In genomic region chr1:118417047-118417730, GRCm38 (mm10) we compare ENCODE assay signal across 19 mouse cellular contexts. TPM values are rescaled to one million over a fixed set of nuclear protein-coding genes. Genes with fewer than 3 reads are reported as not detected.
DNase-seq lines count a peak whose midpoint lies in the region; ATAC-seq lines count a peak whose summit lies in the region.
"Had no signal": no experiment of that assay in that cellular context is flagged by ENCODE, and none has a peak within 500 bp of the region (broad histone marks: within the 10 kb centered on the region; RNA-seq: fewer than 3 reads in every experiment).

No protein-coding gene starts in this region.

- no peaks in the 10 kb centered on the region for H3K9me3 ChIP-seq in heart, embryonic 11.5 days (replicated peaks; ENCODE audit: control insufficient read depth, low read length)
- H3K9me3 ChIP-seq in liver, embryonic 16.5 days (replicated peaks; ENCODE audit: control insufficient read depth, low read length), result no peaks in the 10 kb centered on the region
- H3K9me3 ChIP-seq: heart, embryonic 13.5 days; limb, embryonic 12.5 days; lung, embryonic 15.5 days; midbrain, embryonic 13.5 days; neural tube, embryonic 13.5 days had no signal

- H3K27me3 ChIP-seq in heart, embryonic 11.5 days (ENCODE audit: control insufficient read depth, insufficient read depth, low read length), result no peaks in the 10 kb centered on the region
- no peaks in the 10 kb centered on the region for H3K27me3 ChIP-seq in liver, embryonic 16.5 days (ENCODE audit: control insufficient read depth, insufficient read depth, low read depth, low read length)
- H3K27me3 ChIP-seq: heart, embryonic 13.5 days; limb, embryonic 12.5 days; lung, embryonic 15.5 days; midbrain, embryonic 13.5 days; neural tube, embryonic 13.5 days had no signal

- H3K4me1 ChIP-seq in heart, embryonic 11.5 days (ENCODE audit: control insufficient read depth, insufficient read depth, low read length), result peaks cover 3% of the 10 kb centered on the region; the same call in 1 of the 2 replicates
- H3K4me1 ChIP-seq in liver, embryonic 16.5 days (ENCODE audit: control insufficient read depth, low read depth, low read length), result peaks cover 45% of the 10 kb centered on the region
- H3K4me1 ChIP-seq: lung, embryonic 15.5 days had no signal

- WGBS in heart, embryonic 11.5 days (ENCODE audit: insufficient replicate concordance), result 84% methylated on average over 9 of the region's 9 CpGs
- 34% methylated on average over 9 of the region's 9 CpGs for WGBS in liver, embryonic 16.5 days (ENCODE audit: insufficient replicate concordance)

- peak; percentile 2 for DNase-seq in heart, adult 11 months
- DNase-seq in c-Kit-positive CD71-positive TER-119-negative erythroid progenitor cells, embryonic 14.5 days (ENCODE audit: low read depth), result peak; percentile 52
- no peak for DNase-seq in ovary, adult 18-20 months (ENCODE audit: low spot score)
- no peak for DNase-seq in cerebellum, postnatal 4 days (ENCODE audit: low spot score in 2 of 2)
- DNase-seq in left cerebral cortex, adult 11 months (ENCODE audit: low spot score), result no peak
- DNase-seq: B cell, adult 2 months; cerebellum, adult 8-10 months; lung, postnatal 4 days; thymus, postnatal 25 days had no signal

- no peak overlapping the region for H3K9ac ChIP-seq in heart, embryonic 11.5 days (ENCODE audit: low read depth, low read length)
- H3K9ac ChIP-seq in liver, embryonic 16.5 days (ENCODE audit: low read depth, low read length), result peak overlapping the region; percentile 21; the same call in 1 of the 2 replicates
- H3K9ac ChIP-seq: heart, embryonic 13.5 days; limb, embryonic 12.5 days; lung, embryonic 15.5 days; midbrain, embryonic 13.5 days; neural tube, embryonic 13.5 days had no signal

- H3K4me2 ChIP-seq in heart, embryonic 11.5 days, result no peak overlapping the region
- H3K4me2 ChIP-seq in liver, embryonic 16.5 days (ENCODE audit: low read depth, low read length), result peak overlapping the region; percentile 37; the same call in 1 of the 2 replicates
- H3K4me2 ChIP-seq: heart, embryonic 13.5 days; limb, embryonic 12.5 days; lung, embryonic 15.5 days; midbrain, embryonic 13.5 days; neural tube, embryonic 13.5 days had no signal

- H3K36me3 ChIP-seq in heart, embryonic 11.5 days (ENCODE audit: control insufficient read depth, insufficient read depth, low read length), result peaks cover 8% of the 10 kb centered on the region
- peaks cover 5% of the 10 kb centered on the region; the same call in 1 of the 2 replicates for H3K36me3 ChIP-seq in liver, embryonic 16.5 days (ENCODE audit: control insufficient read depth, insufficient read depth)

- no peak for ATAC-seq in heart, embryonic 11.5 days (replicated peaks; ENCODE audit: insufficient number of reproducible peaks, low FRiP score, low TSS enrichment)
- ATAC-seq in erythroid progenitor cell, adult 5-6 weeks (replicated peaks; ENCODE audit: low FRiP score, poor library complexity, severe bottlenecking), result peak; percentile 74
- peak; percentile 82 for ATAC-seq in liver, embryonic 16.5 days (ENCODE audit: low read depth)
- ATAC-seq: forebrain, embryonic 16.5 days; hindbrain, embryonic 16.5 days; midbrain, embryonic 13.5 days had no signal

- no peak overlapping the region for H3K4me3 ChIP-seq in heart, embryonic 11.5 days (ENCODE audit: low read depth, low read length)
- H3K4me3 ChIP-seq in liver, embryonic 16.5 days (ENCODE audit: low read depth, low read length), result 0 out of 2 replicates have a peak overlapping the region, but pooled peaks have one; percentile 8
- H3K4me3 ChIP-seq: heart, embryonic 13.5 days; limb, embryonic 12.5 days; lung, embryonic 15.5 days; midbrain, embryonic 13.5 days; neural tube, embryonic 13.5 days had no signal

- no peak overlapping the region for H3K27ac ChIP-seq in heart, embryonic 11.5 days (ENCODE audit: low read depth, low read length)
- peak overlapping the region; percentile 74 for H3K27ac ChIP-seq in liver, embryonic 16.5 days (ENCODE audit: low read length)
- H3K27ac ChIP-seq: heart, embryonic 13.5 days; limb, embryonic 12.5 days; lung, embryonic 15.5 days; midbrain, embryonic 13.5 days; neural tube, embryonic 13.5 days had no signal

RNA-seq across cellular contexts. Expression of gene Clasp1, which starts 28.3 kb away (rescaled TPM):
- 87.3 and 90.0 TPM in 2 replicates for polyA plus RNA-seq in heart, embryonic 11.5 days (2014; fragmentation: Nextera tagmentation; extraction: Ambion mirVana)
- 40.7 and 55.8 TPM in 2 replicates for total RNA-seq in erythroid progenitor cell, adult 5-6 weeks (2015; ENCODE audit: low replicate concordance)
- total RNA-seq in erythroid progenitor cell, adult 5-6 weeks (2017; ENCODE audit: low replicate concordance), result 34.4 and 45.4 TPM in 2 replicates
- 10.9 and 11.2 TPM in 2 replicates for polyA plus RNA-seq in liver, embryonic 16.5 days (2015; fragmentation: Nextera tagmentation; extraction: Ambion mirVana)

Comparison
In these comparisons a context has a peak if more than half of its experiments do, and no peak if none do; other contexts are left out.
1. DNase-seq: peak in heart, adult 11 months (single experiment) and c-Kit-positive CD71-positive TER-119-negative erythroid progenitor cells, embryonic 14.5 days (single experiment); none in ovary, adult 18-20 months (single experiment), cerebellum, postnatal 4 days (0 of 2) and left cerebral cortex, adult 11 months (single experiment).